Mouse (Mus musculus): Measurements from ENCODE around the gene 9930111J21Rik2.
"Not testable (repeated sequence)": the region's sequence is repeated elsewhere in the genome, so short reads cannot be mapped to it uniquely, and the experiment has no call there.

Gene 9930111J21Rik2

DNA sequence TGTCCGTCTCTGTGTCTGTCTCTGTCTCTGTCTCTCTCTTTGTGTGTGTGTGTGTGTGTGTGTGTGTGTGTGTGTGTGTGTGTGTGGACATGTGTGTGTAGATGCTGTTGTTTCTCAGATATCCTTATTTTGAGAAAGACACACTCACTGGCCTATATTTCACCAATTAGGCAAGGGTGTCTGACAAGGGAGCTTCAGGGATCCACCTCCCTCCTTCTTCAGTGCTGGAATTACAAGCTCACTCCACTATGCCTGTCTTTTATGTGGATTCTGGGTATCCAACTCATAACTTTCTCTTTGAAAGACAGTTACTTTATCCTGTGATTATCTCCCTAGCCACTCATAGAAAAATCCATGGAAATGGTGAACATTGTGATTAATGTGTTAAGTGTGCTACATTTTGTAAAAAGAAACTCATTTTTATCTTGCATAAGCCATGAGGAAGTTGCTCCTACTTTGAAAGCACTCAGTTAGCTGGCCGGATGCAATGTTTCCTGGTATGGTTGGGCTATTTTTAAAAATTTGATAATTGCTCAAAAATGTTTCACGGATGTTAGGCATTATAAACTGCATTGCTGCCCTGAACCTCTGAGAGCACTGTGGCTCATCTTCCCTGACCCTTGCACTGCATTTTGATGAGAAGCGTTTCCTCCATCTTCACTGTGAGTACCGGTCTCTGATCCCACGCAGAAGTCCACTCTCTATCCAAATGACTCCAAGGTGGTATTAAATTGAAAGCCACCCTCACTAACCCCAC lies 25.1 kb upstream of the 9930111J21Rik2 start, which contains the start of gene Ifi47:
Ifi47 (plus strand) TSS at position 587 of the 757 bp plus-strand sequence.
- DNase-seq = not testable (repeated sequence)

DNA sequence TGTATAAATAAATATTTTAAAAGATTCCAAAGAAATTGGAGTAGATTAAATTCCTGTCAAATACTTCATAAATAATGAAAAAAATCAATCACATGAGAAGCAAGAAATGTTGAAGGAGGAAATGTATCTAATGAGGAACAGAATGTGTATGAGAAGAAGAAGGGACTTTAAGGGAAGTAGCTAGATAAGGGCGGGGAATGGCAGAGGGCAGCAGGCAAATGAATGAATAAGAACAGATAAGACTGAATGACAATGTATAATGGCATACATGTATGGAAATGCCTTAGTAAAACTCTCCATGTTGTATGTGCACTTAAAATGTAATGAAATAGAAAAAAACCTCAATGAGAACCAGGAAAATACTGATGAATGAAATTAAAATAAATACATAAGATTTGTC lies 17.3 kb upstream of the 9930111J21Rik2 start:
- no peak for DNase-seq

DNA sequence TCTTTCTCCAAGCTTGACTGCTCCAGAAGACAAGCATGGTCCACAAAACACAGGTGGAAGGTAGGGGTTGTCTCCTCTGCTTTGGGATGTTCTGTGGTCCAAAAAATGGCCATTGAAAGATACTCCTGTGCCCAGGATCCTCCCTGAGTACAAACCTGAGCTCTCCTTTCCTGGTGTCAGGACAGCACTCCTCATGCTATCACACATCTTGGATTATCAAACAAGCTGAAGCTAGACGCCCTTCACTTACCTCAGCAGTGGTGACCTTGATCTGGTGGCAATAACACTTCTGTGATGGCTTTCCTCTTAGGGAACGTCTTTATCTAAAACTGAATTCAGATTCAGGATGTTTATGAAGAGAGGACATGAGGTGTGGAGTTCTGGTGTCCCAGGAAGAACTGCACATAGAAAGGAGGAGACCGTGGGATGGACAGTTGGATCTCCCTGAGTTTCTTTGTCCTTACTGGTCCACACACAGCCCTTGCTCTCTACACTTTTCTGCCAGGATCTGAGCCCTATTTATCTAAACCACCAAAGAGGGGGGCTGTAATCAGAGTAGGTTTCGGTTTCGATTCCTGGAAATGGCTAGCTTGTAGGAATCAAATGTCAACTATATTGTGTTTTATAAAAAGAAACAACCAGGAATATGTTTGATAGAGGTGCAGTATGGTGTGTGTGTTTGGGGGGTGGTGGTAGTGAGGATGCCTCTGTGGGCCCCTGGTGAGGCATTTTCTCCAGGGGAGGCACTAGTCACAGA lies 12.8 kb upstream of the 9930111J21Rik2 start, which contains the start of gene Tgtp2:
Tgtp2 (minus strand) TSS at position 494 of the 757 bp plus-strand sequence.
- not testable (repeated sequence) for DNase-seq

DNA sequence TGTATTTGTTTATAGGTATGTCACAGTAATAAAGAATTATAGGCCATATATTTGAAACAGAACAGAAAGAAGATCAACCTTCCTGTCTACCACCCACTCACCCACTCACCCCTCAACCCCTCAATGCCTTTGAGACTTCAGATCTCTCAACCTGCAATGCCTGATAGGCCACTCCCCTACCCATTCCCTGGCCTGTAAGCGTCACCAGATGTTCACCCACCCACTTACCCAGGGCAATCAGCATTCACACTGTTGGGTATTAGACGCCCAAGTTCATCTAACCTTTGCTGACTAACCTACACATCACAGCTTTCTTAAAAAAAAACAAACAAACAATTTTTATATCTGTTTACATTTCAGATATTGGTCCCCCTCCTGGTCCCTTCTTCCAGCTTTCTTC lies 10.8 kb upstream of the 9930111J21Rik2 start:
- DNase-seq = not testable (repeated sequence)

DNA sequence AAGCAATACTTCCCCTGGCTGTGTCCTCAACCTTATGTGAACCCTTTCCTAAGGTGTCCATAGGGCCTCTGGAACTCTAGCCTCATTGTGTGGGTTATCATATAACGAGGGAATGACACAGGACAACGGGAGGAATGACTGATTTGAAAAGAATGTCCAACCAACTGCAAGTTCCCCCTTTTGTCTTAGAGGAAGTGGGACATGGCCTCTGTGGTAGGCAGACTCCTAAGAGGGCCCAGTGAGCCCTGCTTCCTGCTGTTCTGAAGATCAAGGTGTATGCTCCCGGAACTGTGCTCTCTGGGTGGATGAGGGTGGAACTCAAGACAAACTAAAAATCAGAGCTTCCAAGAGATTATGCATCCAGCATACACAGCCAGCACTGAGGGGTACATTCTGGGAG lies 9.0 kb upstream of the 9930111J21Rik2 start:
- not testable (repeated sequence) for DNase-seq

DNA sequence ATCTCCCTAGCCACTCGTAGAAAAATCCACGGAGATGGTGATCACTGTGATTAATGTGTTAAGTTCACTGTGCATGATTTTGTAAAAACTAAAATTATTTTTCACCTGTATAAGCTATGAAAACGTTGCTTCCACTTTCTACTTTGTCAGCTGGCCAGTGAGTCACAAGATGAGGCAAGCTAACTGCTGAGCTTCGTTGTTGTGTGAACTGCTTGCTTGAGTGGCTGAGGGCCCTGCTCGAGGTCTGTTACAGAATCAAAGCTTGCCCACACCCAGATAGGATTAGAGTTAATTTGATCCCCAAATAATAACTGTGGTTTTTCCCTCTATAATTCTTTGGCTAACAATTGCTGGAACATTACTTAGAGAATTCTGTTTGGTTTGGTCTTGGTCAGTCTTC lies 852 bp upstream of the 9930111J21Rik2 start:
- not testable (repeated sequence) for DNase-seq

DNA sequence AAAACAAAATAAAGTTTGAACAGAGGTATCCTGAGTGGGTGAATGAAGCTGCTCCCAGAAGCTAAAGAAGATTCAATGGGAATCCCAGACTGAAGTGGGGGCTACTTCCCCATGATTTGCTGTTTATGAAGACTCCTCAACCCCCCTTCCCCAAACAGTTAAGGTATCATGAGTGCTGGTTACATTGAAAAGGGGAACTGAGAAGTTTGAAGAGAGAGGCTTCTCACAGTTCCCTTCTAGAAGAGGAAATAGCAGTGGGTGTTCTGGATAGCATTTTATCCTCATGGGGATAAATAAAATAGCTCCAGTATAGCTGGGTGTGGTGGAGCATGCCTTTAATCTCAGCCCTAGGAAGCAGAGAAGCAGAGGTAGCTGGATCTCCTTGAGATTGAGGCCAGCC lies 978 bp downstream of the 9930111J21Rik2 start:
- not testable (repeated sequence) for DNase-seq

DNA sequence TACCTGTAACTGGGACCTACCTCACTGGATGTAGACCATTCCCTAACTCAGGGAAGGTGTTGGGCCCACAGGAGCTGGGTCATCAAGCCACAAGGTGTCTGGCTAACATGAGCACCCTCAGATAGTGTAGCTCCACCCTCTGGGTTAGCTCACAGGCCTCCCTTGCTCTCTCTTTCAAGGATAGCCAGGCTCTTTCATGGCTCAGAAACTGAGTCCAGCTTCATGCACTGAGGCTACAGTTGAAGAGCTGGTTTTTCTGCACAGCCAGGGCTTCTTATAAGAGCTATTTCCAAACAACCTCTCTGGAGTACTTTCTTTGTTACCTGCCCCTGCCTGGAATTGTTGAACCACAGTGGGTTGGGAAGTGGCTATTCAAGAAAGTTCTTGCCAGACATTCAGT lies 39.0 kb downstream of the 9930111J21Rik2 start:
- DNase-seq = not testable (repeated sequence)

DNA sequence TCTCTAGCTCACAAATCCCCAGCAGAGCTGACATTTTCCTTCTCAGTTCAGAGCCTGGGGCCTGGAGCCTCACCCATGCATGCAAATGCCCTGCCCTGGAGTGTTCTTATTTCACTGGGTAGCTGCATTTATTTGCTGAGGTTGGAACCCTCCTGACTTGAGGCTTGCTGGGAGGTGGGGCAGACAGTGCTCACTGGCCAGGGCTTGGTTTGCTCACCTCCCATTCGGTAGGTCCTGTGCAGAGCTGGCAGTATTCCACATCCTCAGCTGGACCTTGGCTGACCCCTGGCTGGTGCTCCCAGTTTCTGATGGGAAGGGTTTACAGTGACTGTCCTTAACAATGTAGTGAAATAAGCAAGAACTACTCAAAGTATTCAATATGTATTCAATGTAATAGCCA lies 44.3 kb downstream of the 9930111J21Rik2 start:
- DNase-seq = not testable (repeated sequence)

DNA sequence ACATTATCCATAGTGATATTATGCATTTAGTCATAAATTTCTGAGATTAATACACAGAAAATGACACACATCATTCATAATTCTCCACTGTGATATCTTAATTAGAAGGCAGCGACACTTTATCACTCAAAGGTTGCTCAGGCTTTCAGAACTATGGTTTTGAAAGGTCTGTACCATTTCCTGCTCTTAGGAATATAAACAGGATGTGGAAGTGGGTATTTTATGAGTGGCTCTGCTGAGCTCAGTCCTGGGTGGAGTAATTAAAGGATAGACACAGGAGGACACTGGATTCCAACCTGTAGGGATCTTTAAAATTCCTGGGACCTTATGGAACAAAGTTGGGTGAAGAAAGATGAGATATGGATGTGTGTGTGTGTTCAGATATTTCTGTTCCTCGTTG lies 44.7 kb downstream of the 9930111J21Rik2 start:
- not testable (repeated sequence) for DNase-seq

DNA sequence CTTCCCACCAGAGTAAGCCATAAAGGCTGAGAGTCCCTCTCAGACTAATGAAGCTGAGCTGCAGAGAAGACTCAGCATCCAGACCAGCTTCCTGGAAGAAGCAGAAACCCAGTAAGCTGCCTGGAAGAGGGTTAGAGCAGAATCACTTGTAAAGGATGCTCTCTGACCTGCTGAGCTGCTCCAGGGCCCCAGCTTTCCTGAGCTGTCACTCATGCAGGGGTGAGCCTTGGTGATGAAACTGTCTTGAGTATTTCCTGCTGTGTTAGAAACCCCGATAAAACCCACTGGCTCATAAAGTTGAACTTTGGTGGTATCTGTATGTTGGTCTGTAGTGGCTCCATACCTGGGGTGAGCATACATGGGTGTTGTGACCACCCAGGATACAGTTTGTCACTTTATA lies 50.6 kb downstream of the 9930111J21Rik2 start:
- DNase-seq = not testable (repeated sequence)

DNA sequence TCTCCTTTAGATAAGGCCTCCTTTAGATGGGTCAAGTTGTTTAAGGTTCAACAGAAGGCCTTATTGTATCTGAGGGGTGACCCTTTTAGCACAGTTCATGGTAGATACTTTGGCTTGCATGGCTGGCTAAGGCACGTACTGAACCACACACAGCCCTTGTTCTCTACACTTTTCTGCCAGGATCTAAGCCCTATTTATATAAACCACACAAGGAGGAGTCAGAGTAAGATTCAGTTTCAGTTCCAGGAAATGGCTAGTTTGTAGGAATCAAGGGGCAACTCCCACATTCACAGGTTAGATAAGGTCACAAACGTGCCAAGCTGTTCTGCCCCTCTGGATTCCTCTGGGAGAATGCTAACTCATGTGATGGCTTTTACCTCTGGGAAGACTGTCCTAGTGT lies 57.0 kb downstream of the 9930111J21Rik2 start, which contains the start of gene Tgtp1:
Tgtp1 (minus strand) TSS at position 155 of the 400 bp plus-strand sequence.
- DNase-seq = not testable (repeated sequence)

DNA sequence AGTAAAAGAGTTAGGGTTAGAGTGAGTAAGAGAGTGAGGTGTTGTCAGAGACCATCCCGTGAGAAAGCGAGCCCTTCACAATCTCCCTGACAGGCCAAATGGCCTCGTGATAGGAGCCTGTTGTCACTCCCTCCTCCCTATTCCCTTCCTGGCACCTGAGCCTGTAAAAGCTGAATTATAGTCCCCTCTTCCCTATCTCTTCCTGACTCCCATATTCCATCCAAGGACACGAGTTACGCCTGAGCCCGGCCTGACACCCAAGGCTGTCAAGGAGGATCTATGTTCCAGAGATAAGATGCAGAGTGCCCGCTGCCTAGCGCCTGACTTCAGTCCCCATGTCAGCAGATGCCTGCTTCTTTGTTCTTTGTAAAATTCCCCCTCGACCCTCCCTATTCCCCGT lies 57.7 kb downstream of the 9930111J21Rik2 start:
- not testable (repeated sequence) for DNase-seq

DNA sequence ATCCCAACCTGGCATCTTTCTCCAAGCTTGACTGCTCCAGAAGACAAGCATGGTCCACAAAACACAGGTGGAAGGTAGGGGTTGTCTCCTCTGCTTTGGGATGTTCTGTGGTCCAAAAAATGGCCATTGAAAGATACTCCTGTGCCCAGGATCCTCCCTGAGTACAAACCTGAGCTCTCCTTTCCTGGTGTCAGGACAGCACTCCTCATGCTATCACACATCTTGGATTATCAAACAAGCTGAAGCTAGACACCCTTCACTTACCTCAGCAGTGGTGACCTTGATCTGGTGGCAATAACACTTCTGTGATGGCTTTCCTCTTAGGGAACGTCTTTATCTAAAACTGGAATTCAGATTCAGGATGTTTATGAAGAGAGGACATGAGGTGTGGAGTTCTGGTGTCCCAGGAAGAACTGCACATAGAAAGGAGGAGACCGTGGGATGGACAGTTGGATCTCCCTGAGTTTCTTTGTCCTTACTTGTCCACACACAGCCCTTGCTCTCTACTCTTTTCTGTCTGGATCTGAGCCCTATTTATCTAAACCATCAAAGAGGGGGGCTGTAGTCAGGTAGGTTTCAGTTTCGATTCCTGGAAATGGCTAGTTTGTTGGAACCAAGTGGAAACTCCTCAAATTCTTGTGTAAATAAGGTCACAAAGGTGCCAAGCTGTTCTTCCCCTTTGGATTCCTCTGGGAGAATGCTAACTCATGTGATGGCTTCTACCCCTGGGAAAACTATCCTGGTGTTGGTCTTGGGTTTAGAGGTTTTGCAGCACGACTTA lies 59.1 kb downstream of the 9930111J21Rik2 start, which contains the start of gene Gm12185:
Gm12185 (minus strand) TSS at position 487 of the 781 bp plus-strand sequence.
- DNase-seq = not testable (repeated sequence)

DNA sequence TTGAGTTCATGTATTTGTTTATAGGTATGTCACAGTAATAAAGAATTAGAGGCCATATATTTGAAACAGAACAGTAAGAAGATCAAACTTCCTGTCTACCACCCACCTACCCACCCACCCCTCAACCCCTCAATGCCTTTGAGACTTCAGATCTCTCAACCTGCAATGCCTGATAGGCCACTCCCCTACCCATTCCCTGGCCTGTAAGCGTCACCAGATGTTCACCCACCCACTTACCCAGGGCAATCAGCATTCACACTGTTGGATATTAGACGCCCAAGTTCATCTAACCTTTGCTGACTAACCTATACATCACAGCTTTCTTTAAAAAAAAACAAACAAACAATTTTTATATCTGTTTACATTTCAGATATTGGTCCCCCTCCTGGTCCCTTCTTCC lies 61.1 kb downstream of the 9930111J21Rik2 start:
- DNase-seq = not testable (repeated sequence)

DNA sequence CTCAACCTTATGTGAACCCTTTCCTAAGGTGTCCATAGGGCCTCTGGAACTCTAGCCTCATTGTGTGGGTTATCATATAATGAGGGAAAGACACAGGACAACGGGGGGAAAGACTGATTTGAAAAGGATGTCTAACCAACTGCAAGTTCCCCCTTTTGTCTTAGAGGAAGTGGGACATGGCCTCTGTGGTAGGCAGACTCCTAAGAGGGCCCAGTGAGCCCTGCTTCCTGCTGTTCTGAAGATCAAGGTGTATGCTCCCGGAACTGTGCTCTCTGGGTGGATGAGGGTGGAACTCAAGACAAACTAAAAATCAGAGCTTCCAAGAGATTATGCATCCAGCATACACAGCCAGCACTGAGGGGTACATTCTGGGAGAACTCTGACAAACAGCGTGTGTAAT lies 62.8 kb downstream of the 9930111J21Rik2 start:
- not testable (repeated sequence) for DNase-seq

DNA sequence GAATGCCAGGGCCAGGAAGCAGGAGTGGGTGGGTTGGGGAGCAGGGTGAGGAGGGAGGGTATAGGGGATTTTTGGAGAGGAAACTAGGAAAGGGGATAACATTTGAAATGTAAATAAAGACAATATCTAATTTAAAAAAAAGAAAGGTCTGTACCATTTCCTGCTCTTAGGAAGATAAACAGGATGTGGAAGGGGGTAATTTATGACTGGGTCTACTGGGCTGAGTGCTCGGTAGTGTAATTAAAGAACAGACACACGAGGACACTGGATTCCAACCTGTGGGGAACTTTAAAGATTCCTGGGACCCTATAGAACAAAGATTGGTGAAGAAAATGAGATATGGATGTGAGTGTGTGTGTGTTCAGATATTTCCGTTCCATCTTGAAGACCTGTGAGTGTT lies 68.2 kb downstream of the 9930111J21Rik2 start:
- not testable (repeated sequence) for DNase-seq

DNA sequence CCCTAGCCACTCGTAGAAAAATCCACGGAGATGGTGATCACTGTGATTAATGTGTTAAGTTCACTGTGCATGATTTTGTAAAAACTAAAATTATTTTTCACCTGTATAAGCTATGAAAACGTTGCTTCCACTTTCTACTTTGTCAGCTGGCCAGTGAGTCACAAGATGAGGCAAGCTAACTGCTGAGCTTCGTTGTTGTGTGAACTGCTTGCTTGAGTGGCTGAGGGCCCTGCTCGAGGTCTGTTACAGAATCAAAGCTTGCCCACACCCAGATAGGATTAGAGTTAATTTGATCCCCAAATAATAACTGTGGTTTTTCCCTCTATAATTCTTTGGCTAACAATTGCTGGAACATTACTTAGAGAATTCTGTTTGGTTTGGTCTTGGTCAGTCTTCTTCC lies 71.0 kb downstream of the 9930111J21Rik2 start:
- not testable (repeated sequence) for DNase-seq

DNA sequence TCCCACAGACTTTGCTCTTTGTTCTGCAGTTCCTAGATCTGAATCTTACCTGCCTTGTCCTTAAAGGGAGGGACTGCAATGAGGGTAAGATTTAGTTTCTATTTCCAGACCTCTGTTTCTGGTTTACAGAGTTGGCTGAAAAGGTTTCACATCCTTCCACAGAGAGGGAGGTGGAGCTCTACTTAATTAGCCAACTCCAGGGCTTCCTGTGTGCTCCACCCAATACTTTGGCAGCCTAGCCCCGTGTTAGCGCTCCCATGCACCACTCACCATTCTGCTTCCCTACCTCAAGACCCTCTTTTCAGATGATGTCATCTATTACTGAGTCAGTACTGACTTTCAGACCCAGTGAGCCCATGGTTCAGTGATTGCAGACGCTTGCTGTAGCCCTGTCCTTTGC lies 71.8 kb downstream of the 9930111J21Rik2 start, which contains the start of gene 9930111J21Rik1:
9930111J21Rik1 (minus strand) TSS at position 148 of the 400 bp plus-strand sequence.
- not testable (repeated sequence) for DNase-seq

DNA sequence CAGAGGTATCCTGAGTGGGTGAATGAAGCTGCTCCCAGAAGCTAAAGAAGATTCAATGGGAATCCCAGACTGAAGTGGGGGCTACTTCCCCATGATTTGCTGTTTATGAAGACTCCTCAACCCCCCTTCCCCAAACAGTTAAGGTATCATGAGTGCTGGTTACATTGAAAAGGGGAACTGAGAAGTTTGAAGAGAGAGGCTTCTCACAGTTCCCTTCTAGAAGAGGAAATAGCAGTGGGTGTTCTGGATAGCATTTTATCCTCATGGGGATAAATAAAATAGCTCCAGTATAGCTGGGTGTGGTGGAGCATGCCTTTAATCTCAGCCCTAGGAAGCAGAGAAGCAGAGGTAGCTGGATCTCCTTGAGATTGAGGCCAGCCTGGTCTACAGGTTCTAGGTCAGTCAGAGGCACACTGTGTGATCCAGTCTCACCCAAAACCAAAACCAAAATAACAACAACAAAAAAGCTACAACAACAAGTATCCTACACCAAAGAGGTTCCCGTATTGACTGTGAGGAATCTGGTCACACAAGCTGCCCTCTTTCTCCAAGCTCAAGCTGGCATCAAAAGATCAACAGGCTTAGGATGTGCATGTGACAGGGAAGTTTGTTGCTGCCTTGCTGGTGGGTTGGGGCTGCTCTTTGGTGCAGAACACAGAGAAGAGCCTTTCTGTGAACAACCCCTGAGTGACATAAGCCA lies 72.7 kb downstream of the 9930111J21Rik2 start, which contains the start of gene Olfr56:
Olfr56 (plus strand) TSS at position 650 of the 700 bp plus-strand sequence.
- not testable (repeated sequence) for DNase-seq

DNA sequence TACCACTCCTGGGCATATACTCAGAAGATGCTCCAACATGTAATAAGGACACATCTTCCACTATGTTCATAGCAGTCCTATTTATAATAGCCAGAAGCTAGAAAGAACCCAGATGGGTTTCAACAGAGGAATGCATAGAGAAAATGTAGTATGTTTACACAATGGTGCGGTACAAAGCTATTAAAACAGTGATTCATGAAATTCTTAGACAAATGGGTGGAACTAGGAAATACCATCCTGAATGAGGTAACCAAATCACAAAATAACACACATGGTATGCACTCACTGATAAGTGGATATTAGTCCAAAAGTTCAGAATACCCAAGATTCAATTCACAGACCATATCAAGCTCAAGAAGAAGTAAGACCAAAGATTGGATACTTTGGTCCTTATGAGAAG lies 76.4 kb downstream of the 9930111J21Rik2 start:
- DNase-seq = not testable (repeated sequence)
